ENCODE assay signal across 8 mouse cellular contexts in genomic region chr2:151743845-151744244, GRCm38 (mm10). TPM values are rescaled to one million over a fixed set of nuclear protein-coding genes. Genes with fewer than 3 reads are reported as not detected.
DNase-seq lines count a peak whose midpoint lies in the region; ATAC-seq and TF ChIP-seq lines count a peak whose summit lies in the region.

Psmf1 (minus strand) TSS chr2:151744186.

- H3K36me3 ChIP-seq in heart, adult 2 months (ENCODE audit: control insufficient read depth, insufficient read depth, low read length), result no peaks in the 10 kb centered on the region
- no peaks in the 10 kb centered on the region for H3K36me3 ChIP-seq in midbrain, embryonic 11.5 days (ENCODE audit: control insufficient read depth, insufficient read depth, low read length)

- no peak for TF ChIP-seq EP300 in heart, adult 2 months (IDR thresholded peaks at IDR 0.05; ENCODE audit: insufficient read depth, low read depth, low read length)

- intact Hi-C loops in left cerebral cortex, adult 2 months (cut with DNase I), result loop anchor here (5.0 kb wide), 1 partner anchor 248 kb away; no protein-coding TSS in a partner anchor
- intact Hi-C loops in heart, adult 2 months (cut with DNase I), result loop anchor here (5.0 kb wide), 1 partner anchor 167 kb away; no protein-coding TSS in a partner anchor

- no peak for DNase-seq in left cerebral cortex, adult 2 months (ENCODE audit: extremely low spot score in 1 of 2, low spot score in 2 of 2)
- DNase-seq in left cerebral cortex, adult 11 months (ENCODE audit: low spot score), result no peak
- no peak for DNase-seq in heart, adult 2 months
- no peak for DNase-seq in layer of hippocampus, postnatal 10 days (ENCODE audit: low spot score in 2 of 2)
- no peak for DNase-seq in midbrain, embryonic 11.5 days (ENCODE audit: low spot score, missing footprints)
- DNase-seq in cerebellum, postnatal 25 days, result no peak
- DNase-seq in kidney, adult 8-10 months, result no peak

- no peak for TF ChIP-seq CTCF in left cerebral cortex, adult 2 months (IDR thresholded peaks at IDR 0.05)
- TF ChIP-seq CTCF in cortical plate, adult 2 months (IDR thresholded peaks at IDR 0.05; ENCODE audit: extremely low read depth, insufficient read depth, low read length), result no peak
- TF ChIP-seq CTCF in heart, adult 2 months (IDR thresholded peaks at IDR 0.05), result no peak

- H3K27me3 ChIP-seq in heart, adult 2 months (ENCODE audit: control insufficient read depth, insufficient read depth, low read length), result no peaks in the 10 kb centered on the region
- H3K27me3 ChIP-seq in midbrain, embryonic 11.5 days (ENCODE audit: control insufficient read depth, insufficient read depth, low read length), result no peaks in the 10 kb centered on the region

- TF ChIP-seq POLR2A in cortical plate, adult 2 months (IDR thresholded peaks at IDR 0.05; ENCODE audit: extremely low read depth, insufficient read depth, low read length), result no peak
- no peak for TF ChIP-seq POLR2A in heart, adult 2 months (IDR thresholded peaks at IDR 0.05; ENCODE audit: insufficient read depth, low read depth, low read length)

- H3K9me3 ChIP-seq in midbrain, embryonic 11.5 days (ENCODE audit: control insufficient read depth, low read length), result no peaks in the 10 kb centered on the region

- H3K4me1 ChIP-seq in cortical plate, adult 2 months (ENCODE audit: control insufficient read depth, insufficient read depth, low read length), result peaks cover 3% of the 10 kb centered on the region; the same call in 1 of the 2 replicates
- H3K4me1 ChIP-seq in heart, adult 2 months (ENCODE audit: control insufficient read depth, insufficient read depth, low read length), result peaks cover 3% of the 10 kb centered on the region
- H3K4me1 ChIP-seq in midbrain, embryonic 11.5 days (ENCODE audit: control insufficient read depth, insufficient read depth, low read length), result peaks cover 12% of the 10 kb centered on the region

- no peak within 1 kb of the TSS for H3K9ac ChIP-seq in heart, adult 2 months (ENCODE audit: low read depth, low read length)
- H3K9ac ChIP-seq in midbrain, embryonic 11.5 days (ENCODE audit: low read length), result no peak within 1 kb of the TSS

- H3K4me3 ChIP-seq in left cerebral cortex, adult 2 months, result no peak within 1 kb of the TSS
- no peak within 1 kb of the TSS for H3K4me3 ChIP-seq in cortical plate, adult 2 months (ENCODE audit: insufficient read depth, low read length)
- no peak within 1 kb of the TSS for H3K4me3 ChIP-seq in heart, adult 2 months
- no peak within 1 kb of the TSS for H3K4me3 ChIP-seq in midbrain, embryonic 11.5 days (ENCODE audit: low read depth, low read length)

- no peak within 1 kb of the TSS for H3K4me2 ChIP-seq in midbrain, embryonic 11.5 days

- no peak for ATAC-seq in midbrain, embryonic 11.5 days (ENCODE audit: low FRiP score)

- no peak within 1 kb of the TSS for H3K27ac ChIP-seq in left cerebral cortex, adult 2 months
- H3K27ac ChIP-seq in cortical plate, adult 2 months (ENCODE audit: insufficient read depth, low read length), result no peak within 1 kb of the TSS
- no peak within 1 kb of the TSS for H3K27ac ChIP-seq in heart, adult 2 months
- no peak within 1 kb of the TSS for H3K27ac ChIP-seq in midbrain, embryonic 11.5 days (ENCODE audit: low read depth, low read length)

- H3K79me2 ChIP-seq in heart, adult 2 months (replicated peaks; ENCODE audit: control insufficient read depth, insufficient read depth, low read length), result 0 out of 2 replicates have a peak, but pooled peaks cover 1% of the 10 kb centered on the region

RNA-seq across cellular contexts. Expression of gene Psmf1, which starts in this region (rescaled TPM):
- total RNA-seq in left cerebral cortex, adult 2 months (2021), result 10 to 100 TPM; 38.5 to 42.3 TPM
- 46.9 and 48.1 TPM in 2 replicates for polyA plus RNA-seq in cortical plate, adult 2 months (2012; rRNA removed)
- 10 to 100 TPM; 21.8 to 25.9 TPM for total RNA-seq in heart, adult 2 months (2021)
- polyA plus RNA-seq in heart, adult 2 months (2012; rRNA removed), result 29.6 and 30.6 TPM in 2 replicates
- 10 to 100 TPM; 40.6 to 47.2 TPM for total RNA-seq in layer of hippocampus, postnatal 10 days (2021)
- 44.9 and 46.0 TPM in 2 replicates for polyA plus RNA-seq in midbrain, embryonic 11.5 days (2014; fragmentation: Nextera tagmentation; extraction: Ambion mirVana)
